Mouse (Mus musculus) G1E (cell line): Measurements from ENCODE around the gene Mettl22. TPM values are rescaled to one million over a fixed set of nuclear protein-coding genes. Genes with fewer than 3 reads are reported as not detected.

Source experiments
- ATAC-seq: 2 replicates; pipeline ENCODE4 v1.8.0; 2016; ENCODE audit warnings: mild to moderate bottlenecking; ENCODE audit not compliant: insufficient number of reproducible peaks, poor library complexity, low FRiP score, severe bottlenecking; ENCODE audit errors: extremely low read depth
- DNase-seq: peaks from one replicate; pipeline ENCODE4 v3.0.0; 2012; ENCODE audit warnings: low spot score
- H3K27me3 ChIP-seq: 2 replicates; pipeline ENCODE4 v1.6.1; 2012; ENCODE audit warnings: mild to moderate bottlenecking, low read length, inconsistent platforms; ENCODE audit not compliant: insufficient read depth
- H3K36me3 ChIP-seq: replicated peaks from 2 replicates; pipeline ENCODE3; 2012; ENCODE audit warnings: mild to moderate bottlenecking, inconsistent platforms
- H3K4me1 ChIP-seq: 2 replicates; pipeline ENCODE4 v1.6.1; 2012; ENCODE audit warnings: low read depth, low read length, inconsistent platforms, mixed read lengths; ENCODE audit not compliant: insufficient read depth
- H3K4me3 ChIP-seq: 2 replicates; pipeline ENCODE4 v1.5.1; 2012; ENCODE audit warnings: low read depth, mild to moderate bottlenecking, inconsistent platforms, low read length, moderate library complexity, mixed read lengths
- H3K9me3 ChIP-seq: replicated peaks from 2 replicates; pipeline ENCODE4 v1.6.1; 2012; ENCODE audit warnings: inconsistent platforms
- CTCF ChIP-seq: IDR thresholded peaks from 2 replicates; pipeline ENCODE4 v1.5.1; 2012; ENCODE audit warnings: low read depth, low read length, inconsistent platforms, mixed read lengths
- GATA1 ChIP-seq: IDR thresholded peaks from 2 replicates; pipeline ENCODE4 v1.6.1; 2012; ENCODE audit warnings: borderline replicate concordance, low read length, inconsistent platforms, mixed read lengths
- GATA2 ChIP-seq: IDR thresholded peaks from 2 replicates; pipeline ENCODE4 v1.6.1; 2012; ENCODE audit warnings: low read depth, low read length, inconsistent platforms, borderline replicate concordance
- POLR2AphosphoS5 ChIP-seq: IDR thresholded peaks from 2 replicates; pipeline ENCODE4 v1.6.1; 2012; ENCODE audit warnings: low read depth, low read length, inconsistent platforms; ENCODE audit not compliant: insufficient replicate concordance
- TAL1 ChIP-seq: conservative IDR thresholded peaks from 2 replicates; pipeline ENCODE4 v1.6.1; 2012; ENCODE audit warnings: low read depth, low read length, inconsistent platforms, mixed read lengths
- polyA plus RNA-seq: library from polyadenylated mRNA; stranded (reverse); fragments of >175 nt; gene quantifications from 2 replicates; pipeline ENCODE4 v1.2.3, GENCODE M21; 2012
- total RNA-seq, 2 experiments: library from RNA; stranded (forward) in 1 of 2; stranded (reverse) in 1 of 2; fragments of 200-1000 nt in 1 of 2; fragments of >200 nt in 1 of 2; fragmentation: Nextera tagmentation in 1 of 2; gene quantifications; 2 replicates each; pipeline ENCODE4 v1.2.3; 2014 to 2017

The Mettl22 gene
- total and polyA plus RNA-seq, 3 experiments: 10.8 to 44.5 (median 31.8) TPM

GRCm38 (mm10) chr16:8521322-8521721 is 50.7 kb downstream of the Mettl22 start:
- Histone ChIP-seq H3K36me3 (no peaks in the 10 kb centered on the region), H3K9me3 (no peaks in the 10 kb centered on the region), H3K4me1 (no peaks in the 10 kb centered on the region), H3K4me3 (no peak overlapping the region), H3K27me3 (peaks cover 4% of the 10 kb centered on the region; the same call in 1 of the 2 replicates)
- TF ChIP-seq POLR2AphosphoS5: no peak
- TF ChIP-seq GATA1: no peak
- no peak for TF ChIP-seq CTCF
- TF ChIP-seq GATA2: no peak
- no peak for TF ChIP-seq TAL1
- ATAC-seq (no peak), DNase-seq (no peak)

- Histone ChIP-seq H3K4me1 (no peaks in the 10 kb centered on the region), H3K36me3 (no peaks in the 10 kb centered on the region), H3K4me3 (no peak overlapping the region), H3K27me3 (peaks cover 4% of the 10 kb centered on the region; the same call in 1 of the 2 replicates), H3K9me3 (no peaks in the 10 kb centered on the region)
- no peak for DNase-seq
- TF ChIP-seq TAL1: no peak
- no peak for TF ChIP-seq GATA2
- no peak for TF ChIP-seq CTCF
- TF ChIP-seq POLR2AphosphoS5: no peak
- TF ChIP-seq GATA1: no peak
- ATAC-seq: no peak
Measured at GRCm38 (mm10) chr16:8523480-8524144, 53.0 kb downstream of the Mettl22 start.

- DNase-seq (no peak), ATAC-seq (no peak)
- Histone ChIP-seq H3K4me3 (no peak overlapping the region), H3K27me3 (peaks cover 4% of the 10 kb centered on the region; the same call in 1 of the 2 replicates), H3K36me3 (no peaks in the 10 kb centered on the region), H3K4me1 (no peaks in the 10 kb centered on the region), H3K9me3 (no peaks in the 10 kb centered on the region)
- no peak for TF ChIP-seq TAL1
- no peak for TF ChIP-seq CTCF
- TF ChIP-seq POLR2AphosphoS5: no peak
- TF ChIP-seq GATA2: no peak
- no peak for TF ChIP-seq GATA1
Measured at GRCm38 (mm10) chr16:8524163-8524847, 53.7 kb downstream of the Mettl22 start.

- Histone ChIP-seq H3K9me3 (no peaks in the 10 kb centered on the region), H3K36me3 (no peaks in the 10 kb centered on the region), H3K4me1 (no peaks in the 10 kb centered on the region), H3K27me3 (peaks cover 4% of the 10 kb centered on the region; the same call in 1 of the 2 replicates), H3K4me3 (no peak overlapping the region)
- ATAC-seq (no peak), DNase-seq (no peak)
- no peak for TF ChIP-seq CTCF
- TF ChIP-seq GATA2: no peak
- no peak for TF ChIP-seq GATA1
- no peak for TF ChIP-seq TAL1
- no peak for TF ChIP-seq POLR2AphosphoS5
Measured at GRCm38 (mm10) chr16:8525293-8525692, 54.7 kb downstream of the Mettl22 start.

GRCm38 (mm10) chr16:8525877-8526276 is 55.3 kb downstream of the Mettl22 start:
- ATAC-seq (no peak), DNase-seq (no peak)
- H3K4me3 ChIP-seq: no peak overlapping the region
- no peaks in the 10 kb centered on the region for H3K9me3 ChIP-seq
- H3K27me3 ChIP-seq: peaks cover 4% of the 10 kb centered on the region; the same call in 1 of the 2 replicates
- TF ChIP-seq POLR2AphosphoS5 (no peak), TAL1 (no peak), CTCF (no peak), GATA1 (no peak), GATA2 (no peak)
- H3K4me1 ChIP-seq: no peaks in the 10 kb centered on the region
- H3K36me3 ChIP-seq: no peaks in the 10 kb centered on the region

- H3K27me3 ChIP-seq: no peaks in the 10 kb centered on the region
- no peaks in the 10 kb centered on the region for H3K9me3 ChIP-seq
- TF ChIP-seq CTCF: no peak
- TF ChIP-seq TAL1: no peak
- no peak for ATAC-seq
- no peak for DNase-seq
- H3K4me1 ChIP-seq: no peaks in the 10 kb centered on the region
- H3K36me3 ChIP-seq: no peaks in the 10 kb centered on the region
- no peak overlapping the region for H3K4me3 ChIP-seq
Measured at GRCm38 (mm10) chr16:8529389-8529788, 58.8 kb downstream of the Mettl22 start.
